Mouse (Mus musculus) G1E (cell line): ENCODE data around the gene Ckm.

Experiments
- CTCF ChIP-seq: IDR thresholded peaks from 2 replicates; pipeline ENCODE4 v1.5.1; 2012; ENCODE audit warnings: low read depth, low read length, inconsistent platforms, mixed read lengths
- POLR2AphosphoS5 ChIP-seq: IDR thresholded peaks from 2 replicates; pipeline ENCODE4 v1.6.1; 2012; ENCODE audit warnings: low read depth, low read length, inconsistent platforms; ENCODE audit not compliant: insufficient replicate concordance

GRCm38 (mm10) chr7:19459144-19459870 lies 54.7 kb downstream of the Ckm start:
- TF ChIP-seq POLR2AphosphoS5 (no peak), CTCF (no peak)
